Mouse (Mus musculus) neural tube, embryonic 12.5 days (tissue): ENCODE measurements around the gene Prkg2. TPM values are rescaled to one million over a fixed set of nuclear protein-coding genes. Genes with fewer than 3 reads are reported as not detected.

Experiments used
- ATAC-seq: fragments of 200-750 bp; cut with Nextera tagmentation; 2 replicates; pipeline ENCODE4 v1.8.0; 2017; ENCODE audit warnings: low read depth, mild to moderate bottlenecking, moderate TSS enrichment, moderate library complexity; ENCODE audit not compliant: low FRiP score
- H3K27ac ChIP-seq: fragments of 300-500 bp; sonication (generic); 2 replicates; pipeline ENCODE4 v1.5.1; 2016
- H3K27me3 ChIP-seq: fragments of 300-500 bp; sonication (generic); replicated peaks from 2 replicates; pipeline ENCODE4 v1.6.1; 2016; ENCODE audit warnings: mild to moderate bottlenecking
- H3K36me3 ChIP-seq: fragments of 300-500 bp; sonication (generic); 2 replicates; pipeline ENCODE4 v1.6.1; 2016; ENCODE audit warnings: mild to moderate bottlenecking
- H3K4me1 ChIP-seq: fragments of 300-500 bp; sonication (generic); 2 replicates; pipeline ENCODE4 v1.6.1; 2016
- H3K4me2 ChIP-seq: fragments of 300-500 bp; sonication (generic); replicated peaks from 2 replicates; pipeline ENCODE4 v1.6.1; 2016; ENCODE audit warnings: mild to moderate bottlenecking
- H3K4me3 ChIP-seq: fragments of 300-500 bp; sonication (generic); 2 replicates; pipeline ENCODE4 v1.5.1; 2016
- H3K9ac ChIP-seq: fragments of 300-500 bp; sonication (generic); 2 replicates; pipeline ENCODE4 v1.6.1; 2016; ENCODE audit warnings: mild to moderate bottlenecking
- H3K9me3 ChIP-seq: fragments of 300-500 bp; sonication (generic); 2 replicates; pipeline ENCODE4 v1.6.1; 2016; ENCODE audit warnings: mild to moderate bottlenecking
- WGBS: fragments of 180-500 bp; shearing (Covaris S2); methylation state at CpG from one replicate; pipeline ENCODE4 v1.1.7; 2016; 5-methylcytosine and 5-hydroxymethylcytosine counted together
- polyA plus RNA-seq: library from polyadenylated mRNA; unstranded; fragments of >200 nt; fragmentation: Nextera tagmentation; extraction: Ambion mirVana; gene quantifications from 2 replicates; pipeline ENCODE4 v1.2.1, GENCODE M21; 2016

Prkg2 gene
- 1.7 TPM in 2 replicates for polyA plus RNA-seq

GRCm38 (mm10) chr5:99036596-99037441 is at the start of gene Prkg2:
Prkg2 (minus strand) TSS chr5:99037351.
- peak within 1 kb of the TSS; percentile 75 for H3K4me3 ChIP-seq
- H3K36me3 ChIP-seq, result no peaks in the 10 kb centered on the region
- peak; percentile 82 for ATAC-seq
- under 1% methylated on average over 91 of the region's 94 CpGs for WGBS
- H3K9ac ChIP-seq, result peak within 1 kb of the TSS; percentile 76
- peaks cover 12% of the 10 kb centered on the region for H3K4me1 ChIP-seq
- H3K4me2 ChIP-seq, result peak within 1 kb of the TSS; percentile 99
- no peaks in the 10 kb centered on the region for H3K9me3 ChIP-seq
- peaks cover 22% of the 10 kb centered on the region for H3K27me3 ChIP-seq
- no peak within 1 kb of the TSS for H3K27ac ChIP-seq

- H3K36me3 ChIP-seq, result no peaks in the 10 kb centered on the region
- no peaks in the 10 kb centered on the region for H3K9me3 ChIP-seq
- no peak overlapping the region for H3K4me2 ChIP-seq
- 8% methylated on average over 5 of the region's 5 CpGs for WGBS
- ATAC-seq, result peak; percentile 77
- H3K9ac ChIP-seq, result no peak overlapping the region
- H3K4me3 ChIP-seq, result no peak overlapping the region
- H3K27ac ChIP-seq, result no peak overlapping the region
- no peaks in the 10 kb centered on the region for H3K27me3 ChIP-seq
- H3K4me1 ChIP-seq, result peaks cover 4% of the 10 kb centered on the region; the same call in 1 of the 2 replicates
These were observed 46.8 kb upstream of the Prkg2 start for GRCm38 (mm10) chr5:99083955-99084354.

- H3K27me3 ChIP-seq, result no peaks in the 10 kb centered on the region
- no peak overlapping the region for H3K4me3 ChIP-seq
- no peak for ATAC-seq
- no peaks in the 10 kb centered on the region for H3K4me1 ChIP-seq
- no peaks in the 10 kb centered on the region for H3K36me3 ChIP-seq
- H3K9ac ChIP-seq, result no peak overlapping the region
- H3K9me3 ChIP-seq, result no peaks in the 10 kb centered on the region
- 58% methylated on average over 2 of the region's 2 CpGs for WGBS
- H3K4me2 ChIP-seq, result no peak overlapping the region
- no peak overlapping the region for H3K27ac ChIP-seq
These were observed 41.2 kb upstream of the Prkg2 start for GRCm38 (mm10) chr5:99078375-99078774.

- Histone ChIP-seq H3K27ac (no peak overlapping the region), H3K4me3 (no peak overlapping the region), H3K36me3 (no peaks in the 10 kb centered on the region), H3K9ac (no peak overlapping the region), H3K9me3 (no peaks in the 10 kb centered on the region), H3K27me3 (no peaks in the 10 kb centered on the region), H3K4me1 (no peaks in the 10 kb centered on the region), H3K4me2 (no peak overlapping the region)
- ATAC-seq, result no peak
- 95% methylated on average over 2 of the region's 2 CpGs for WGBS
These were observed 31.2 kb upstream of the Prkg2 start for GRCm38 (mm10) chr5:99068391-99068790.

GRCm38 (mm10) chr5:99062582-99062981 is 25.4 kb upstream of the Prkg2 start:
- no peak for ATAC-seq
- no peak overlapping the region for H3K4me3 ChIP-seq

GRCm38 (mm10) chr5:99039021-99039420 is 1.9 kb upstream of the Prkg2 start:
- Histone ChIP-seq H3K27me3 (peaks cover 22% of the 10 kb centered on the region), H3K9ac (no peak overlapping the region), H3K27ac (no peak overlapping the region), H3K4me2 (no peak overlapping the region), H3K36me3 (no peaks in the 10 kb centered on the region), H3K4me3 (no peak overlapping the region), H3K4me1 (peaks cover 12% of the 10 kb centered on the region), H3K9me3 (no peaks in the 10 kb centered on the region)
- ATAC-seq, result no peak
- 89% methylated on average over 6 of the region's 6 CpGs for WGBS

More at GRCm38 (mm10) chr5:99062582-99062981, 25.4 kb upstream of the Prkg2 start:
- Histone ChIP-seq H3K27me3 (no peaks in the 10 kb centered on the region), H3K4me2 (no peak overlapping the region), H3K4me1 (no peaks in the 10 kb centered on the region), H3K9ac (no peak overlapping the region), H3K27ac (no peak overlapping the region), H3K9me3 (no peaks in the 10 kb centered on the region), H3K36me3 (no peaks in the 10 kb centered on the region)

- 6% methylated on average over 9 of the region's 9 CpGs for WGBS
- peaks cover 22% of the 10 kb centered on the region for H3K27me3 ChIP-seq
- peak overlapping the region; percentile 76; the same call in 1 of the 2 replicates for H3K9ac ChIP-seq
- H3K36me3 ChIP-seq, result no peaks in the 10 kb centered on the region
- H3K27ac ChIP-seq, result no peak overlapping the region
- peak; percentile 63 for ATAC-seq
- H3K4me3 ChIP-seq, result peak overlapping the region; percentile 75
- peaks cover 12% of the 10 kb centered on the region for H3K4me1 ChIP-seq
- H3K9me3 ChIP-seq, result no peaks in the 10 kb centered on the region
- peak overlapping the region; percentile 99 for H3K4me2 ChIP-seq
These were observed 276 bp upstream of the Prkg2 start for GRCm38 (mm10) chr5:99037442-99037811.

- peaks cover 22% of the 10 kb centered on the region for H3K27me3 ChIP-seq
- ATAC-seq, result no peak
- no peaks in the 10 kb centered on the region for H3K36me3 ChIP-seq
- WGBS, result 42% methylated on average over 9 of the region's 9 CpGs
- no peak overlapping the region for H3K27ac ChIP-seq
- peaks cover 12% of the 10 kb centered on the region for H3K4me1 ChIP-seq
- H3K4me3 ChIP-seq, result no peak overlapping the region
- H3K9ac ChIP-seq, result no peak overlapping the region
- peak overlapping the region; percentile 99 for H3K4me2 ChIP-seq
- no peaks in the 10 kb centered on the region for H3K9me3 ChIP-seq
These were observed 1.2 kb downstream of the Prkg2 start for GRCm38 (mm10) chr5:99035961-99036360.

GRCm38 (mm10) chr5:99031551-99032149 is 5.5 kb downstream of the Prkg2 start:
- Histone ChIP-seq H3K4me3 (no peak overlapping the region), H3K27ac (no peak overlapping the region), H3K4me1 (peaks cover 5% of the 10 kb centered on the region), H3K4me2 (no peak overlapping the region), H3K36me3 (no peaks in the 10 kb centered on the region), H3K9me3 (no peaks in the 10 kb centered on the region), H3K27me3 (peaks cover 14% of the 10 kb centered on the region), H3K9ac (no peak overlapping the region)
- no peak; the same call in 1 of the 2 replicates for ATAC-seq
- 71% methylated on average over 6 of the region's 6 CpGs for WGBS

GRCm38 (mm10) chr5:99026343-99026742 is 10.8 kb downstream of the Prkg2 start:
- Histone ChIP-seq H3K27me3 (no peaks in the 10 kb centered on the region), H3K4me3 (no peak overlapping the region), H3K9ac (no peak overlapping the region), H3K4me2 (no peak overlapping the region), H3K36me3 (no peaks in the 10 kb centered on the region), H3K27ac (no peak overlapping the region), H3K4me1 (no peaks in the 10 kb centered on the region), H3K9me3 (no peaks in the 10 kb centered on the region)
- ATAC-seq, result no peak
- 76% methylated on average over 3 of the region's 3 CpGs for WGBS

- Histone ChIP-seq H3K4me2 (no peak overlapping the region), H3K36me3 (no peaks in the 10 kb centered on the region), H3K4me3 (no peak overlapping the region), H3K27ac (no peak overlapping the region), H3K9ac (no peak overlapping the region), H3K4me1 (no peaks in the 10 kb centered on the region), H3K9me3 (no peaks in the 10 kb centered on the region), H3K27me3 (no peaks in the 10 kb centered on the region)
- no peak for ATAC-seq
- WGBS, result 85% methylated on average over 6 of the region's 6 CpGs
These were observed 17.4 kb downstream of the Prkg2 start for GRCm38 (mm10) chr5:99019709-99020108.

- H3K27ac ChIP-seq, result no peak overlapping the region
- no peak overlapping the region for H3K4me3 ChIP-seq
- H3K9me3 ChIP-seq, result no peaks in the 10 kb centered on the region
- no peak overlapping the region for H3K4me2 ChIP-seq
- WGBS, result 86% methylated on average over 3 of the region's 3 CpGs
- no peaks in the 10 kb centered on the region for H3K4me1 ChIP-seq
- no peaks in the 10 kb centered on the region for H3K27me3 ChIP-seq
- H3K36me3 ChIP-seq, result no peaks in the 10 kb centered on the region
- no peak overlapping the region for H3K9ac ChIP-seq
- ATAC-seq, result no peak
These were observed 22.0 kb downstream of the Prkg2 start for GRCm38 (mm10) chr5:99015140-99015539.
